Mouse (Mus musculus): ENCODE measurements around the gene Slco1a5. TPM values are rescaled to one million over a fixed set of nuclear protein-coding genes. Genes with fewer than 3 reads are reported as not detected.

The Slco1a5 gene
- polyA plus RNA-seq, 1 experiment from 2014 or later = 0.75 TPM

DNA sequence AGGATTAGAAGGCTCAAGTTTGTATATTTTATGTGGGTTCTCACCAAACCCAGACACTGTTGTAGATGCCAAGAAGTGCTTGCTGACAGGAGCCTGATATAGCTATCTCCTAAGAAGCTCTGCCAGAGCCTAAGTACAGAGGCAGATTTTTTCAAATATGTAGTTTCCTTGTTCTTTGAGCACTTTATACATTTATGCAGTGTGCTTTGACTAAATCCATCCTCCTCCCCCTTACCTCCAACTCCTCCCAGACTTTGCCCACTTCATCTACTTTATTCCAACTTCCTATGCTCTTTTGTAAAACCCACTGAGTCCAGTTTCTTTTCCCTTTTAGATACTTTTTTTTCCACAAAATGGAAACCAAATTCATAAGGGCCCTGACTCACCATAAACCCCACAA is 102.6 kb downstream of the Slco1a5 start:
- DNase-seq (ENCODE audit: low spot score) (no peak), ATAC-seq (ENCODE audit: low FRiP score) (no peak)
- H3K9me3 ChIP-seq (ENCODE audit: control insufficient read depth, low read length) = no peaks in the 10 kb centered on the region
- no peaks in the 10 kb centered on the region for H3K36me3 ChIP-seq (replicated peaks; ENCODE audit: control insufficient read depth, insufficient read depth)
- H3K27ac ChIP-seq = no peak overlapping the region
- no peak overlapping the region for H3K9ac ChIP-seq
- no peak overlapping the region for H3K4me2 ChIP-seq (replicated peaks)
- no peak overlapping the region for H3K4me3 ChIP-seq (replicated peaks; ENCODE audit: low read length)
- no peaks in the 10 kb centered on the region for H3K27me3 ChIP-seq (ENCODE audit: control insufficient read depth, insufficient read depth, low read length)
- H3K4me1 ChIP-seq (replicated peaks; ENCODE audit: control insufficient read depth, insufficient read depth, low read length) = no peaks in the 10 kb centered on the region

DNA sequence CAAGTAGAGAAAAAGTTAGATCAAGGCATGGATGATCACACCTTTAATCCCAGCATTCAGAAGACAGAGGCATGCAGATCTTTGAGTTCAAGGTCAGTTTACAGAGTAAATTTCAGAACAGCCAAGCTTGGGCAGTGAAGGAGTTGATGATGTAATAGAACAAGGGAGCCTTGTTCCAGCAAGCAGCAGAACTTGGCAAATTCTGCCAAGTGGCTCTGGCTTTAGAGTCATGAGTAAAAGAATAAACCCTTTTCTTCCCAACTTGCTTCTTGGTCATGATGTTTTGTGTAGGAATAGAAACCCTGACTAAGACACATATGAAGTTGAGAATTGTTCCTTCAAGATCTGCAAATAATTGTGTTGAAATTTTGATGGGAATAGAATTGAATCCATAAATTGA is 111.0 kb downstream of the Slco1a5 start:
- Histone ChIP-seq H3K9ac (no peak overlapping the region), H3K27ac (no peak overlapping the region), H3K4me3 (replicated peaks; ENCODE audit: low read length) (no peak overlapping the region), H3K36me3 (replicated peaks; ENCODE audit: control insufficient read depth, insufficient read depth) (no peaks in the 10 kb centered on the region), H3K4me1 (replicated peaks; ENCODE audit: control insufficient read depth, insufficient read depth, low read length) (no peaks in the 10 kb centered on the region), H3K4me2 (replicated peaks) (no peak overlapping the region), H3K27me3 (ENCODE audit: control insufficient read depth, insufficient read depth, low read length) (no peaks in the 10 kb centered on the region), H3K9me3 (ENCODE audit: control insufficient read depth, low read length) (no peaks in the 10 kb centered on the region)
- ATAC-seq (ENCODE audit: low FRiP score) (no peak), DNase-seq (ENCODE audit: low spot score) (no peak)

DNA sequence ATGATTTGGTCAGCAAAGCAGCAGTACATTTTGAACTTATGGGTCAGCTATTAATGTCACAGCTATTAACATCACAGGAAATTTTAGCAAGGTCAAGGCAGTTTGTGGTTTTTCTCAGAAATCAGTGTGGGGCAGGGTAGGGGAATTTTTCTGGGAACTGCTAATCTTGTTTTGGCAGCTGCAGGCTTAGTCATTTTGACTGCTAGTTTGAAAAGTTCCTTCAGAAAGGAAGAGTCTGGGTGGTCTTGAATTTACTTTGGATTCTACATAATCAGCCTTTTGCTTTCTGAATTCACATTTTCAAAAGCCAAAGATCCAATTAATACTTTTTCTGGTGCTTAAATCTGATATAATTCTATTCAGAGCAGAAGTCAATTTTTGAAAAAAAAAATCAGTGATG is 113.0 kb downstream of the Slco1a5 start:
- Histone ChIP-seq H3K4me1 (replicated peaks; ENCODE audit: control insufficient read depth, insufficient read depth, low read length) (no peaks in the 10 kb centered on the region), H3K27me3 (ENCODE audit: control insufficient read depth, insufficient read depth, low read length) (no peaks in the 10 kb centered on the region), H3K9ac (no peak overlapping the region), H3K4me2 (replicated peaks) (no peak overlapping the region), H3K4me3 (replicated peaks; ENCODE audit: low read length) (no peak overlapping the region), H3K36me3 (replicated peaks; ENCODE audit: control insufficient read depth, insufficient read depth) (no peaks in the 10 kb centered on the region), H3K27ac (no peak overlapping the region), H3K9me3 (ENCODE audit: control insufficient read depth, low read length) (no peaks in the 10 kb centered on the region)
- ATAC-seq (ENCODE audit: low FRiP score) (no peak), DNase-seq (ENCODE audit: low spot score) (no peak)

DNA sequence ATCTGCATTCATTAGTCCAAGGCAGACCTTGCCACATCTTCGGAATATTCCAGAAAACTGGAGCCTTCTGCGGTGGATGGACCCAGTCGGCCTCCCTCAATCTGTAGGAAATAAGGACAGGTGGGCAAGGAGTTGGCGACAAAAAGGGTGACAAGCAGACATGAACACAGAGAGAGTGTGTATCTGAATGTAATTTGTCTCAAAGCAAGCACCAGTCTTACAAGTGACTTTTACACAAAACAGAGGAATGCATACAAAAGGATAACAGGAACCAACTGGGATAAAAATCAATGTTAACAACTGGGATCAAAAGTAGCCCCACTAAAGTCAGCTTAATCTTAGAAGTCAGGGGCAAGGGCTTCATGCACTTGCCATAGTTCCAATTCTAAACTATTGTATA is 114.4 kb downstream of the Slco1a5 start, which contains the start of gene Slco1a6:
Gene Slco1a6, minus strand, starts transcription at position 101 of the 400 bp plus-strand sequence.
- no peak within 1 kb of the TSS for H3K27ac ChIP-seq
- no peaks in the 10 kb centered on the region for H3K36me3 ChIP-seq (replicated peaks; ENCODE audit: control insufficient read depth, insufficient read depth)
- no peak within 1 kb of the TSS for H3K4me2 ChIP-seq (replicated peaks)
- no peaks in the 10 kb centered on the region for H3K4me1 ChIP-seq (replicated peaks; ENCODE audit: control insufficient read depth, insufficient read depth, low read length)
- no peaks in the 10 kb centered on the region for H3K27me3 ChIP-seq (ENCODE audit: control insufficient read depth, insufficient read depth, low read length)
- WGBS = 93% methylated on average over 4 of the region's 4 CpGs
- H3K4me3 ChIP-seq (replicated peaks; ENCODE audit: low read length) = no peak within 1 kb of the TSS
- ATAC-seq (ENCODE audit: low FRiP score) (no peak), DNase-seq (ENCODE audit: low spot score) (no peak)
- H3K9me3 ChIP-seq (ENCODE audit: control insufficient read depth, low read length) = no peaks in the 10 kb centered on the region
- no peak within 1 kb of the TSS for H3K9ac ChIP-seq

DNA sequence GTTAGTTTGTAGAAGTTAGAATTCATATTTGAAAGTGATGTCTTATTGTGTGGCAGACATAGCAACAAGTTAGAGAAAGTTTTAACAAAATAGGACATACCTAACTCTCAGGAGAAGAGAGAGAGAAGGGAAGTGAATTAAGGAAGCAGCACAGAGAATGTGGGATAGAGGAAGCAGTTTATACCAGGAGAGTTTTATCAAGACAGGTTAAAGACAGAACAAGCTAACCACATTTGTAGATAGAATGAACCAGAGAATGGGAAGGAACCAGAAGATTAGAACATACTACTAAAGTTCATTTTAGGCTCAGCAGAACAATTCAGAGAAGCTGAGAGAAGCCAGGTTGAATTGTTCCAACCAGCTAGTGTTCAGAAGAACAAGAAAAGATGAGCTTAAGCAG is 122.3 kb downstream of the Slco1a5 start:
- DNase-seq (ENCODE audit: low spot score) (no peak), ATAC-seq (ENCODE audit: low FRiP score) (no peak)
- no peak overlapping the region for H3K9ac ChIP-seq
- no peaks in the 10 kb centered on the region for H3K36me3 ChIP-seq (replicated peaks; ENCODE audit: control insufficient read depth, insufficient read depth)
- no peaks in the 10 kb centered on the region for H3K27me3 ChIP-seq (ENCODE audit: control insufficient read depth, insufficient read depth, low read length)
- no peaks in the 10 kb centered on the region for H3K4me1 ChIP-seq (replicated peaks; ENCODE audit: control insufficient read depth, insufficient read depth, low read length)
- no peak overlapping the region for H3K4me3 ChIP-seq (replicated peaks; ENCODE audit: low read length)
- no peak overlapping the region for H3K27ac ChIP-seq
- H3K4me2 ChIP-seq (replicated peaks) = no peak overlapping the region
- no peaks in the 10 kb centered on the region for H3K9me3 ChIP-seq (ENCODE audit: control insufficient read depth, low read length)

DNA sequence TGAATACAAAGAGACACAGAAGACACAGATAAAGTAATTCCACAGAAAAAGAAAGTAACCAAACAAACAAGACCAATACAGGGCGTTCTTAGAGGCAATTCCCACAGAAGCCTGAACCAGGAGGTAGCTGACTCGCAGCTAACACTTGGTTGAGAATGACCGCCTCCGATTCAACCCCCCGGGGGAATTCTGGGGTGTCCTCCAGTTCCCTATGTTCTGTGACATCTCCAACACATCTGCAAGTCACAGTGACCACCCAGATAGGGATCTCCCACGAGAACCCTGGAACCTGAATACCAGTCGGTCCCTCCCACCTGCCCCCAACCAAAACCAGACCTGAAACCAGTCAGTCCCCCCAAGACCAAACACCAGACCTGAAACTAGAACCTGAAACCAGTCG is 128.5 kb downstream of the Slco1a5 start:
- H3K4me1 ChIP-seq (replicated peaks; ENCODE audit: control insufficient read depth, insufficient read depth, low read length) = no peaks in the 10 kb centered on the region
- 91% methylated on average over 8 of the region's 8 CpGs for WGBS
- no peak overlapping the region for H3K27ac ChIP-seq
- DNase-seq (ENCODE audit: low spot score) = no peak
- ATAC-seq (ENCODE audit: low FRiP score) = no peak
- no peak overlapping the region for H3K9ac ChIP-seq
- no peaks in the 10 kb centered on the region for H3K9me3 ChIP-seq (ENCODE audit: control insufficient read depth, low read length)
- H3K4me2 ChIP-seq (replicated peaks) = no peak overlapping the region
- H3K4me3 ChIP-seq (replicated peaks; ENCODE audit: low read length) = no peak overlapping the region
- no peaks in the 10 kb centered on the region for H3K36me3 ChIP-seq (replicated peaks; ENCODE audit: control insufficient read depth, insufficient read depth)
- H3K27me3 ChIP-seq (ENCODE audit: control insufficient read depth, insufficient read depth, low read length) = no peaks in the 10 kb centered on the region

DNA sequence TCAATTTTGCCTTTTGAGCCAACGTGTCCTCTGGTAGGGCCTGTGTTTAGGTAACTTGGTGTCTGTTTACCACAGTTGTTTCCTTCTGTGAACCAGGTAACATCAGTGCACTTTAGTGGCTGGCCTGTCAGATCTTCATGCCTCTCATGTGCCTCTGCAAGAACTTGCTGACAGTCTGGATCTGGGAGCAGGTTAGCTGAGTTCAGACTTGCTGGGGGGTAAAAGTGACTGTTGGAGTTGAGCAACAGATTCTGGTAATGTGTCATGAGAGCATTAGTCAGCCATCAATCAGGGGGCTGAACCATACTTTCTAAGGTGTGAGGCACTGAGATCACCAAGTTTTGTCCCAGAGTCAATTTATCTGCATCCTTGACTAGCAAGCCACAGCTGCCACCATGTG is 130.8 kb downstream of the Slco1a5 start:
- H3K27me3 ChIP-seq (ENCODE audit: control insufficient read depth, insufficient read depth, low read length) = no peaks in the 10 kb centered on the region

DNA sequence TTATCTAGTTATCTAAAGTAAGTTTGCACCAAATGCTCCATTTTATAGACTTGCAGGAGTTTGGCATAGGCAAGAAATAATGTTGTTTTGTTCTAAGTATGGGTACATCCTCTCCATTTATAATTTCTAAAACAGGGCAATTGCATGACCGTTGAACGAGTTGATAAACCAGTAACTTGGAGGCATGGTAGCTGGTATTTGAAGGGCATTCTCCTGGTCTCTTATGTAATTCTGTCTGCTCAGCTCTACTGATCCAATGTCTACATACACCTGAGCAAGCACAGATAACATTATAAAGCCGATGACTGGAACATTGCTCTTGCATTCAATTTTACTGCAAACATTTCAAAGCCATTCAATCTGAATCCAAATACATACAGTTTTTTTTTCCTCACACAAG is 135.4 kb downstream of the Slco1a5 start:
- Histone ChIP-seq H3K27ac (no peak overlapping the region), H3K9ac (no peak overlapping the region), H3K36me3 (replicated peaks; ENCODE audit: control insufficient read depth, insufficient read depth) (no peaks in the 10 kb centered on the region), H3K27me3 (ENCODE audit: control insufficient read depth, insufficient read depth, low read length) (no peaks in the 10 kb centered on the region), H3K9me3 (ENCODE audit: control insufficient read depth, low read length) (no peaks in the 10 kb centered on the region), H3K4me3 (replicated peaks; ENCODE audit: low read length) (no peak overlapping the region), H3K4me1 (replicated peaks; ENCODE audit: control insufficient read depth, insufficient read depth, low read length) (no peaks in the 10 kb centered on the region), H3K4me2 (replicated peaks) (no peak overlapping the region)
- DNase-seq (ENCODE audit: low spot score) (no peak), ATAC-seq (ENCODE audit: low FRiP score) (no peak)
- WGBS = 94% methylated on average over 3 of the region's 3 CpGs

More for the DNA sequence above, 130.8 kb downstream of the Slco1a5 start:
- H3K27ac ChIP-seq = no peak overlapping the region
- DNase-seq (ENCODE audit: low spot score) (no peak), ATAC-seq (ENCODE audit: low FRiP score) (no peak)
- no peak overlapping the region for H3K4me2 ChIP-seq (replicated peaks)
- H3K4me3 ChIP-seq (replicated peaks; ENCODE audit: low read length) = no peak overlapping the region
- no peaks in the 10 kb centered on the region for H3K36me3 ChIP-seq (replicated peaks; ENCODE audit: control insufficient read depth, insufficient read depth)
- H3K4me1 ChIP-seq (replicated peaks; ENCODE audit: control insufficient read depth, insufficient read depth, low read length) = no peaks in the 10 kb centered on the region
- H3K9me3 ChIP-seq (ENCODE audit: control insufficient read depth, low read length) = no peaks in the 10 kb centered on the region
- WGBS = 85% methylated on average over 1 of the region's 1 CpGs
- H3K9ac ChIP-seq = no peak overlapping the region

DNA sequence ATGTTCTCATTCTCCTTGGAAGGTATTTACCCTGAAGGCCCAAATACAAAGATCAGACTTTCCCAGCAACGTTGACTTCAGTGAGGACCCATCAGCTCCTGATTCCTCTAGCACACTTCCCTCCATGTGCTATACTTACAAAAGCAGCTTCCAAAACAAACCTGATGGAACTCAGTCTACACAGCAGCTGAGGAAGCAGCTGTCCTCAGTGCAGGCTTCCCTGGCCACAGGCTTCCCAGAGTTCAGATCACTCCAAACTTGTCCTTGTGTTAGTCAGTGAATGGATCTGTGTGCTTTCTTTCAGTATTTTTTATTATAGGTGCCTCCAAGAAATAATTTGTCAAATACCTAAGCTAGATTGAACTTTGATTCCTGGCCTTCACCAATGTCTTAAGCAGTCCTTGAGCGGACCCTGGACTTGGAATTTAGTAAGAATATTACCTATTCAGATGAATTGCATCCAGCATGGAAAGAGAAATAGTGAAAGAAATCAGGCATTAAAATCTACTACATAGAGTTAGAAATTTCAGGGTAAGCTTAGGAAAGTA is 136.8 kb downstream of the Slco1a5 start:
- 88% methylated on average over 2 of the region's 2 CpGs for WGBS
- Histone ChIP-seq H3K9me3 (ENCODE audit: control insufficient read depth, low read length) (no peaks in the 10 kb centered on the region), H3K4me2 (replicated peaks) (no peak overlapping the region), H3K36me3 (replicated peaks; ENCODE audit: control insufficient read depth, insufficient read depth) (no peaks in the 10 kb centered on the region), H3K4me3 (replicated peaks; ENCODE audit: low read length) (no peak overlapping the region), H3K27me3 (ENCODE audit: control insufficient read depth, insufficient read depth, low read length) (no peaks in the 10 kb centered on the region), H3K27ac (no peak overlapping the region), H3K4me1 (replicated peaks; ENCODE audit: control insufficient read depth, insufficient read depth, low read length) (no peaks in the 10 kb centered on the region), H3K9ac (no peak overlapping the region)
- DNase-seq (ENCODE audit: low spot score) (no peak), ATAC-seq (ENCODE audit: low FRiP score) (no peak)
